ENCODE assay signal across 29 mouse cellular contexts in the genomic region with DNA sequence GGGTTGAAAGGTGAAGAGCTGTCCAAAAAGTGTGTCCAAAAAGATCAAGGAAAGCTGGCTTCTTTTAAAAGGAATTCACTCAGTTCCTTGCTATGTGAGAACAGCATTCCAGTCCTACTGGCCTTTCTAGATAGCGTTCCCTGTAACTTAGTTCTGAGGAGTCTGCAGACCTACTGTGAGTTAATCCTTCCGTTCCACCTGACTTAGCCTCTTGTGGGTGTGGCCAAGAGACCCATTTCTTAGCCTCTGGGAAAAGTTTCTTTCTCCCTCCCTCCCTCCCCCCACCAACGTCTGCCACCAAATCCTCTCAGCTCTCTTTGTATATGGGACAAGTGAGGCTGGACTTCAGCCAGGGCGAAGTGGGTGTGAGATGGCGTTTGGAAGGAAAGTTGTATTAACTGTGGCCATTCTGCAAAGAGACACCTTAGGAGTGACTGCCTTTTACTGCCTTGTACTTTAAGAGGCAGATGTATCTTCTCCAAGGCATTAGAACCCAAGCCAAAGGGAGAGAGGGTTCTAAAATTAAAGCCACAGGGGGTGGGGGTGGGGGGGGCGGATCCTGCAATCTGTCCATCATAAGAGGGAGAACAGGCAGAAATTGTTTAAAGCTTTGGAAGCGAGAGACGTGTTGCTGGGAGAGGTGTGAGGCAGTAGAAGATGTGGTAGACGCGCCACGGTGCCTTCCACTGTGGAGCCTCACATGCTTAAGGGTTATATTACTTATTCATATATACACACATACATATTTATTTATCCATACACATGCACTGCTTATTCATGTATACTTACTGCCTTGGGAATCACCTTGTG. TPM values are rescaled to one million over a fixed set of nuclear protein-coding genes. Genes with fewer than 3 reads are reported as not detected.
DNase-seq lines count a peak whose midpoint lies in the region; ATAC-seq and TF ChIP-seq lines count a peak whose summit lies in the region.
"Had no signal": no experiment of that assay in that cellular context is flagged by ENCODE, and none has a peak within 500 bp of the region (broad histone marks: within the 10 kb centered on the region; RNA-seq: fewer than 3 reads in every experiment).

No protein-coding gene starts in this region.

- no peaks in the 10 kb centered on the region for H3K4me1 ChIP-seq in midbrain, embryonic 11.5 days (ENCODE audit: control insufficient read depth, insufficient read depth, low read length)
- H3K4me1 ChIP-seq in midbrain, embryonic 10.5 days: peaks cover 11% of the 10 kb centered on the region; the same call in 1 of the 2 replicates
- no peaks in the 10 kb centered on the region for H3K4me1 ChIP-seq in midbrain, postnatal 0 days (ENCODE audit: insufficient read depth, low read length)
- H3K4me1 ChIP-seq: heart, embryonic 12.5 days; hindbrain, embryonic 12.5 days; limb, embryonic 15.5 days; liver, embryonic 15.5 days; neural tube, embryonic 12.5 days had no signal

- no peaks in the 10 kb centered on the region for H3K9me3 ChIP-seq in midbrain, embryonic 11.5 days (ENCODE audit: control insufficient read depth, low read length)
- no peaks in the 10 kb centered on the region for H3K9me3 ChIP-seq in midbrain, embryonic 10.5 days (replicated peaks)
- no peaks in the 10 kb centered on the region for H3K9me3 ChIP-seq in midbrain, postnatal 0 days (ENCODE audit: low read length)
- H3K9me3 ChIP-seq: heart, embryonic 12.5 days; hindbrain, embryonic 12.5 days; limb, embryonic 15.5 days; liver, embryonic 15.5 days; neural tube, embryonic 12.5 days had no signal

- H3K4me3 ChIP-seq in midbrain, embryonic 11.5 days (ENCODE audit: low read depth, low read length): no peak overlapping the region
- H3K4me3 ChIP-seq in midbrain, embryonic 10.5 days: no peak overlapping the region
- no peak overlapping the region for H3K4me3 ChIP-seq in midbrain, postnatal 0 days (ENCODE audit: low read depth, low read length)
- H3K4me3 ChIP-seq: gastrocnemius, adult 2 months; heart, embryonic 12.5 days; hindbrain, embryonic 12.5 days; limb, embryonic 15.5 days; liver, embryonic 15.5 days; neural tube, embryonic 12.5 days had no signal

- H3K9ac ChIP-seq in midbrain, embryonic 11.5 days (ENCODE audit: low read length): no peak overlapping the region
- no peak overlapping the region for H3K9ac ChIP-seq in midbrain, postnatal 0 days (replicated peaks; ENCODE audit: low read length, poor library complexity, severe bottlenecking)
- H3K9ac ChIP-seq: heart, embryonic 12.5 days; hindbrain, embryonic 12.5 days; limb, embryonic 15.5 days; liver, embryonic 15.5 days; neural tube, embryonic 12.5 days had no signal

- no peak overlapping the region for H3K27ac ChIP-seq in midbrain, embryonic 11.5 days (ENCODE audit: low read depth, low read length)
- no peak overlapping the region for H3K27ac ChIP-seq in midbrain, embryonic 10.5 days (replicated peaks)
- no peak overlapping the region for H3K27ac ChIP-seq in midbrain, postnatal 0 days (ENCODE audit: low read depth, low read length)
- H3K27ac ChIP-seq: gastrocnemius, adult 2 months; hindbrain, embryonic 12.5 days; kidney, postnatal 0 days; limb, embryonic 15.5 days; liver, embryonic 15.5 days; neural tube, embryonic 12.5 days had no signal

- no peak for TF ChIP-seq CTCF in brain, embryonic 14.5 days (IDR thresholded peaks at IDR 0.05; ENCODE audit: borderline replicate concordance, extremely low read depth, insufficient read depth, insufficient read length)
- TF ChIP-seq CTCF in midbrain, postnatal 0 days (IDR thresholded peaks at IDR 0.05): no peak

- WGBS in midbrain, embryonic 11.5 days: 59% methylated on average over 11 of the region's 11 CpGs
- WGBS in midbrain, embryonic 10.5 days: 63% methylated on average over 11 of the region's 11 CpGs
- 51% methylated on average over 11 of the region's 11 CpGs for WGBS in midbrain, postnatal 0 days

- no peak for TF ChIP-seq POLR2A in brain, embryonic 14.5 days (IDR thresholded peaks at IDR 0.05; ENCODE audit: borderline replicate concordance, extremely low read depth, insufficient read depth, insufficient read length, poor library complexity, severe bottlenecking)

- no peak overlapping the region for H3K4me2 ChIP-seq in midbrain, embryonic 11.5 days
- no peak overlapping the region for H3K4me2 ChIP-seq in midbrain, postnatal 0 days (ENCODE audit: low read depth, low read length, poor library complexity, severe bottlenecking)
- H3K4me2 ChIP-seq: heart, embryonic 12.5 days; hindbrain, embryonic 12.5 days; limb, embryonic 15.5 days; liver, embryonic 15.5 days; neural tube, embryonic 12.5 days had no signal

- peak; percentile 32; the same call in 1 of the 2 replicates for ATAC-seq in frontal cortex, adult (ENCODE audit: low TSS enrichment)
- ATAC-seq in midbrain, embryonic 11.5 days (ENCODE audit: low FRiP score): peak; percentile 16; the same call in 1 of the 2 replicates
- ATAC-seq in midbrain, postnatal 0 days (ENCODE audit: low FRiP score): 0 out of 2 replicates have a peak, but pooled peaks have one; percentile 41

- DNase-seq in frontal cortex, postnatal 14 days (ENCODE audit: low spot score in 2 of 2): no peak
- peak; percentile 14 for DNase-seq in midbrain, embryonic 11.5 days (ENCODE audit: low spot score, missing footprints)
- DNase-seq in midbrain, embryonic 10.5 days (ENCODE audit: low spot score): no peak
- peak; percentile 75 for DNase-seq in brain, embryonic 14.5 days (ENCODE audit: low read depth)
- DNase-seq in midbrain, postnatal 0 days (ENCODE audit: low spot score): no peak
- DNase-seq in adrenal gland, adult (ENCODE audit: inconsistent age in 2 of 2, low spot score in 1 of 2): no peak
- DNase-seq: cerebellum, postnatal 14 days; embryo, embryonic 11 days; gastrocnemius, adult 2 months; heart, postnatal 14 days; kidney, adult 18-20 months; layer of hippocampus, postnatal 36 days; spleen, adult 18-20 months; thymus, postnatal 4 days had no signal

- H3K27me3 ChIP-seq in midbrain, embryonic 11.5 days (ENCODE audit: control insufficient read depth, insufficient read depth, low read length): no peaks in the 10 kb centered on the region
- no peaks in the 10 kb centered on the region for H3K27me3 ChIP-seq in midbrain, embryonic 10.5 days (ENCODE audit: low read depth, poor library complexity, severe bottlenecking)
- no peaks in the 10 kb centered on the region for H3K27me3 ChIP-seq in midbrain, postnatal 0 days (ENCODE audit: insufficient read depth, low read length)
- H3K27me3 ChIP-seq: CH12.LX; heart, embryonic 12.5 days; hindbrain, embryonic 12.5 days; limb, embryonic 15.5 days; liver, embryonic 15.5 days; neural tube, embryonic 12.5 days had no signal

- peaks cover 25% of the 10 kb centered on the region for H3K36me3 ChIP-seq in midbrain, embryonic 11.5 days (ENCODE audit: control insufficient read depth, insufficient read depth, low read length)
- peaks cover 99% of the 10 kb centered on the region for H3K36me3 ChIP-seq in midbrain, embryonic 10.5 days
- peaks cover 78% of the 10 kb centered on the region for H3K36me3 ChIP-seq in midbrain, postnatal 0 days (ENCODE audit: insufficient read depth, low read length)
- H3K36me3 ChIP-seq: liver, embryonic 15.5 days had no signal

RNA-seq across cellular contexts. Expression of a gene that starts 18.1 kb away (rescaled TPM):
- polyA plus RNA-seq in midbrain, embryonic 11.5 days (2014; fragmentation: Nextera tagmentation; extraction: Ambion mirVana): 14.3 and 14.5 TPM in 2 replicates
- polyA plus RNA-seq in midbrain, embryonic 10.5 days (2016; fragmentation: Nextera tagmentation; extraction: Ambion mirVana): 7.9 and 12.2 TPM in 2 replicates
- 238 and 282 TPM in 2 replicates for polyA plus RNA-seq in brain, embryonic 14.5 days (2012; rRNA removed)
- 633 and 639 TPM in 2 replicates for total RNA-seq in midbrain, postnatal 0 days (2014; rRNA removed)
- polyA plus RNA-seq in midbrain, postnatal 0 days (2015; fragmentation: Nextera tagmentation; extraction: Ambion mirVana): 111 and 116 TPM in 2 replicates

RNA-seq across cellular contexts. Expression of a gene that starts 24.4 kb away (rescaled TPM):
- not detected in 2 replicates for polyA plus RNA-seq in midbrain, embryonic 11.5 days (2014; fragmentation: Nextera tagmentation; extraction: Ambion mirVana)
- 0.17 TPM in 1 of 2 replicates, not detected in the other for polyA plus RNA-seq in midbrain, embryonic 10.5 days (2016; fragmentation: Nextera tagmentation; extraction: Ambion mirVana)
- not detected in 2 replicates for polyA plus RNA-seq in brain, embryonic 14.5 days (2012; rRNA removed)
- total RNA-seq in midbrain, postnatal 0 days (2014; rRNA removed): not detected in 2 replicates
- not detected in 2 replicates for polyA plus RNA-seq in midbrain, postnatal 0 days (2015; fragmentation: Nextera tagmentation; extraction: Ambion mirVana)
- total RNA-seq: adrenal gland, adult 18-20 months; CH12.LX; gastrocnemius, adult 2 months; granulocyte monocyte progenitor cell, adult 5-6 weeks; heart, postnatal 14 days; layer of hippocampus, postnatal 36 days; left cerebral cortex, postnatal 36 days; megakaryocyte, adult 5-6 weeks had no signal
- polyA plus RNA-seq: embryonic facial prominence, embryonic 14.5 days; heart, embryonic 12.5 days; kidney, postnatal 0 days; limb, embryonic 15.5 days; liver, embryonic 15.5 days; stomach, embryonic 14.5 days had no signal

RNA-seq across cellular contexts. Expression of a gene that starts 34.2 kb away (rescaled TPM):
- polyA plus RNA-seq in midbrain, embryonic 11.5 days (2014; fragmentation: Nextera tagmentation; extraction: Ambion mirVana): not detected in 2 replicates
- not detected in 2 replicates for polyA plus RNA-seq in midbrain, embryonic 10.5 days (2016; fragmentation: Nextera tagmentation; extraction: Ambion mirVana)
- polyA plus RNA-seq in brain, embryonic 14.5 days (2012; rRNA removed): not detected in 2 replicates
- total RNA-seq in midbrain, postnatal 0 days (2014; rRNA removed): not detected in 2 replicates
- polyA plus RNA-seq in midbrain, postnatal 0 days (2015; fragmentation: Nextera tagmentation; extraction: Ambion mirVana): not detected in 2 replicates
- total RNA-seq: adrenal gland, adult 18-20 months; CH12.LX; gastrocnemius, adult 2 months; granulocyte monocyte progenitor cell, adult 5-6 weeks; heart, postnatal 14 days; layer of hippocampus, postnatal 36 days; left cerebral cortex, postnatal 36 days; megakaryocyte, adult 5-6 weeks; MEL had no signal
- polyA plus RNA-seq: heart, embryonic 12.5 days; kidney, postnatal 0 days; limb, embryonic 15.5 days; liver, embryonic 15.5 days; neural tube, embryonic 12.5 days; stomach, embryonic 14.5 days had no signal

RNA-seq across cellular contexts. Expression of a gene that starts 40.7 kb away (rescaled TPM):
- 0.18 and 0.42 TPM in 2 replicates for polyA plus RNA-seq in midbrain, embryonic 11.5 days (2014; fragmentation: Nextera tagmentation; extraction: Ambion mirVana)
- 0.10 and 0.15 TPM in 2 replicates for polyA plus RNA-seq in midbrain, embryonic 10.5 days (2016; fragmentation: Nextera tagmentation; extraction: Ambion mirVana)
- not detected in 2 replicates for polyA plus RNA-seq in brain, embryonic 14.5 days (2012; rRNA removed)
- not detected in 2 replicates for total RNA-seq in midbrain, postnatal 0 days (2014; rRNA removed)
- polyA plus RNA-seq in midbrain, postnatal 0 days (2015; fragmentation: Nextera tagmentation; extraction: Ambion mirVana): 0.95 and 1.1 TPM in 2 replicates
- total RNA-seq: adrenal gland, adult 18-20 months; CH12.LX; gastrocnemius, adult 2 months; granulocyte monocyte progenitor cell, adult 5-6 weeks; heart, postnatal 14 days; megakaryocyte, adult 5-6 weeks; MEL had no signal
- polyA plus RNA-seq: heart, embryonic 12.5 days; kidney, postnatal 0 days; limb, embryonic 15.5 days; liver, embryonic 15.5 days had no signal

RNA-seq across cellular contexts. Expression of a gene that starts 56.0 kb away (rescaled TPM):
- not detected in 2 replicates for polyA plus RNA-seq in midbrain, embryonic 11.5 days (2014; fragmentation: Nextera tagmentation; extraction: Ambion mirVana)
- polyA plus RNA-seq in midbrain, embryonic 10.5 days (2016; fragmentation: Nextera tagmentation; extraction: Ambion mirVana): not detected in 2 replicates
- not detected in 2 replicates for polyA plus RNA-seq in brain, embryonic 14.5 days (2012; rRNA removed)
- not detected in 2 replicates for total RNA-seq in midbrain, postnatal 0 days (2014; rRNA removed)
- not detected in 2 replicates for polyA plus RNA-seq in midbrain, postnatal 0 days (2015; fragmentation: Nextera tagmentation; extraction: Ambion mirVana)
- total RNA-seq: adrenal gland, adult 18-20 months; CH12.LX; gastrocnemius, adult 2 months; granulocyte monocyte progenitor cell, adult 5-6 weeks; heart, postnatal 14 days; layer of hippocampus, postnatal 36 days; left cerebral cortex, postnatal 36 days; megakaryocyte, adult 5-6 weeks; MEL had no signal
- polyA plus RNA-seq: embryonic facial prominence, embryonic 14.5 days; heart, embryonic 12.5 days; hindbrain, embryonic 12.5 days; kidney, postnatal 0 days; limb, embryonic 15.5 days; liver, embryonic 15.5 days; neural tube, embryonic 12.5 days; stomach, embryonic 14.5 days had no signal

Comparison
In these comparisons a context has a peak if more than half of its experiments do, and no peak if none do; other contexts are left out.
1. DNase-seq: peak in midbrain, embryonic 11.5 days (single experiment) and brain, embryonic 14.5 days (single experiment); none in frontal cortex, postnatal 14 days (0 of 2), midbrain, embryonic 10.5 days (single experiment), midbrain, postnatal 0 days (single experiment) and adrenal gland, adult (0 of 2).
2. Peak in every context shown above with its lines, with median percentiles within 50 percentile points of each other: ATAC-seq.